Mouse (Mus musculus): Measurements from ENCODE around the gene Gipc3. TPM values are rescaled to one million over a fixed set of nuclear protein-coding genes. Genes with fewer than 3 reads are reported as not detected.

Gipc3 gene
- polyA plus RNA-seq (2012; rRNA removed) = 0.67 and 1.2 TPM in 2 replicates

GRCm38 (mm10) chr10:81342686-81343505 lies at the start of gene Gipc3:
Gene Gipc3 (minus strand): TSS chr10:81343266.
- TF ChIP-seq POLR2A (IDR thresholded peaks at IDR 0.05; ENCODE audit: low read depth, low read length) (no peak), CTCF (IDR thresholded peaks at IDR 0.05; ENCODE audit: extremely low read depth, insufficient read length, insufficient replicate concordance, low read depth, low read length) (no peak)
- Histone ChIP-seq H3K4me1 (ENCODE audit: control insufficient read depth, insufficient read depth, insufficient read length, low read length) (peaks cover 27% of the 10 kb centered on the region), H3K27me3 (ENCODE audit: control insufficient read depth, insufficient read depth, low read length) (peaks cover 16% of the 10 kb centered on the region), H3K36me3 (ENCODE audit: control insufficient read depth, insufficient read depth, low read length) (peaks cover 5% of the 10 kb centered on the region; the same call in 1 of the 2 replicates), H3K27ac (ENCODE audit: insufficient read depth, low read depth, low read length) (no peak within 1 kb of the TSS), H3K4me3 (ENCODE audit: low read depth, low read length) (peak within 1 kb of the TSS; percentile 62)
- 5% methylated on average over 64 of the region's 67 CpGs for WGBS

- H3K27ac ChIP-seq (ENCODE audit: insufficient read depth, low read depth, low read length) = peak within 1 kb of the TSS; percentile 100
- TF ChIP-seq POLR2A (IDR thresholded peaks at IDR 0.05; ENCODE audit: low read depth, low read length) (peak; percentile 95; the same call in 1 of the 2 replicates), CTCF (IDR thresholded peaks at IDR 0.05; ENCODE audit: extremely low read depth, insufficient read length, insufficient replicate concordance, low read depth, low read length) (no peak)
- 15% methylated on average over 14 of the region's 14 CpGs for WGBS
- H3K4me3 ChIP-seq (ENCODE audit: low read depth, low read length) = peak within 1 kb of the TSS; percentile 72
- H3K27me3 ChIP-seq (ENCODE audit: control insufficient read depth, insufficient read depth, low read length) = no peaks in the 10 kb centered on the region
- peaks cover 27% of the 10 kb centered on the region for H3K4me1 ChIP-seq (ENCODE audit: control insufficient read depth, insufficient read depth, insufficient read length, low read length)
- H3K36me3 ChIP-seq (ENCODE audit: control insufficient read depth, insufficient read depth, low read length) = peaks cover 34% of the 10 kb centered on the region
Observed at GRCm38 (mm10) chr10:81392781-81393185, 49.7 kb upstream of the Gipc3 start, which contains the start of gene Smim24. Gene Smim24 (plus strand): TSS chr10:81393051.

- H3K4me3 ChIP-seq (ENCODE audit: low read depth, low read length) = peak overlapping the region; percentile 65
- peaks cover 27% of the 10 kb centered on the region for H3K4me1 ChIP-seq (ENCODE audit: control insufficient read depth, insufficient read depth, insufficient read length, low read length)
- H3K36me3 ChIP-seq (ENCODE audit: control insufficient read depth, insufficient read depth, low read length) = peaks cover 39% of the 10 kb centered on the region
- TF ChIP-seq CTCF (IDR thresholded peaks at IDR 0.05; ENCODE audit: extremely low read depth, insufficient read length, insufficient replicate concordance, low read depth, low read length) (no peak), POLR2A (IDR thresholded peaks at IDR 0.05; ENCODE audit: low read depth, low read length) (no peak; the same call in 1 of the 2 replicates)
- 38% methylated on average over 6 of the region's 6 CpGs for WGBS
- H3K27ac ChIP-seq (ENCODE audit: insufficient read depth, low read depth, low read length) = peak overlapping the region; percentile 100
- H3K27me3 ChIP-seq (ENCODE audit: control insufficient read depth, insufficient read depth, low read length) = no peaks in the 10 kb centered on the region
Observed at GRCm38 (mm10) chr10:81392270-81392669, 49.2 kb upstream of the Gipc3 start.

GRCm38 (mm10) chr10:81390678-81390965 lies 47.6 kb upstream of the Gipc3 start:
- 89% methylated on average over 13 of the region's 13 CpGs for WGBS

GRCm38 (mm10) chr10:81389801-81390677 lies 47.0 kb upstream of the Gipc3 start:
- TF ChIP-seq CTCF (IDR thresholded peaks at IDR 0.05; ENCODE audit: extremely low read depth, insufficient read length, insufficient replicate concordance, low read depth, low read length) = peak; percentile 98
- no peak for TF ChIP-seq POLR2A (IDR thresholded peaks at IDR 0.05; ENCODE audit: low read depth, low read length)
- H3K27me3 ChIP-seq (ENCODE audit: control insufficient read depth, insufficient read depth, low read length) = no peaks in the 10 kb centered on the region
- peaks cover 34% of the 10 kb centered on the region for H3K4me1 ChIP-seq (ENCODE audit: control insufficient read depth, insufficient read depth, insufficient read length, low read length)
- H3K27ac ChIP-seq (ENCODE audit: insufficient read depth, low read depth, low read length) = peak overlapping the region; percentile 25; the same call in 1 of the 2 replicates
- no peak overlapping the region for H3K4me3 ChIP-seq (ENCODE audit: low read depth, low read length)
- WGBS = 57% methylated on average over 23 of the region's 23 CpGs
- peaks cover 33% of the 10 kb centered on the region for H3K36me3 ChIP-seq (ENCODE audit: control insufficient read depth, insufficient read depth, low read length)

More at GRCm38 (mm10) chr10:81390678-81390965, 47.6 kb upstream of the Gipc3 start:
- H3K27ac ChIP-seq (ENCODE audit: insufficient read depth, low read depth, low read length) = no peak overlapping the region
- no peak overlapping the region for H3K4me3 ChIP-seq (ENCODE audit: low read depth, low read length)
- peaks cover 29% of the 10 kb centered on the region for H3K4me1 ChIP-seq (ENCODE audit: control insufficient read depth, insufficient read depth, insufficient read length, low read length)
- no peak for TF ChIP-seq CTCF (IDR thresholded peaks at IDR 0.05; ENCODE audit: extremely low read depth, insufficient read length, insufficient replicate concordance, low read depth, low read length)
- no peak for TF ChIP-seq POLR2A (IDR thresholded peaks at IDR 0.05; ENCODE audit: low read depth, low read length)
- peaks cover 37% of the 10 kb centered on the region for H3K36me3 ChIP-seq (ENCODE audit: control insufficient read depth, insufficient read depth, low read length)
- H3K27me3 ChIP-seq (ENCODE audit: control insufficient read depth, insufficient read depth, low read length) = no peaks in the 10 kb centered on the region

DNA sequence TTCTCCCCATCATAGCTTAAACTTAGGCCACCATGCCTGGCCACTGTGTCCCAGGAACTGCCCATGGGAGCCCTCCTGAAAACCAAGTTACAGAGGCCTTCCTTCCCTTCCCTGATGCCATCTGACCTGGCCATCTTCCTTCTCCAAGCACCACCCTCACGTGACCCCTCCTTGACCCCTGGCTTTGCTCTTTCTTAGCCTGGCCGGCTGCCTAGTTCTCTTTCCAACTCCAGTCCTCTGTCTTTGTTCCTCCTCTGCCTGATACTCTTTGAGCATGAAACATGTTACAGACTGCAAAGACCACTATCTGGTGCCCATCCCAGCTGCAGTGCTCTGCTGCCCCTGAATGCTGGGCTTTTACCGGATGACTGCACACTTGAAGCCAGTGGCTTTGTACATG lies 46.3 kb upstream of the Gipc3 start:
- H3K27ac ChIP-seq (ENCODE audit: insufficient read depth, low read depth, low read length) = peak overlapping the region; percentile 25; the same call in 1 of the 2 replicates
- WGBS = 42% methylated on average over 3 of the region's 3 CpGs
- no peaks in the 10 kb centered on the region for H3K27me3 ChIP-seq (ENCODE audit: control insufficient read depth, insufficient read depth, low read length)
- H3K4me1 ChIP-seq (ENCODE audit: control insufficient read depth, insufficient read depth, insufficient read length, low read length) = peaks cover 36% of the 10 kb centered on the region
- TF ChIP-seq CTCF (IDR thresholded peaks at IDR 0.05; ENCODE audit: extremely low read depth, insufficient read length, insufficient replicate concordance, low read depth, low read length) = no peak
- no peak for TF ChIP-seq POLR2A (IDR thresholded peaks at IDR 0.05; ENCODE audit: low read depth, low read length)
- H3K36me3 ChIP-seq (ENCODE audit: control insufficient read depth, insufficient read depth, low read length) = peaks cover 27% of the 10 kb centered on the region
- no peak overlapping the region for H3K4me3 ChIP-seq (ENCODE audit: low read depth, low read length)
